7 mouse cellular contexts compared by ENCODE assay signal in genomic region chr4:32250333-32251004, GRCm38 (mm10). TPM values are rescaled to one million over a fixed set of nuclear protein-coding genes. Genes with fewer than 3 reads are reported as not detected.
A peak's percentile ranks its signal among the peaks of the same experiment; 100 is the strongest.
DNase-seq lines count a peak whose midpoint lies in the region; ATAC-seq and TF ChIP-seq lines count a peak whose summit lies in the region.

No protein-coding gene starts in this region.

- peak; percentile 96 for DNase-seq in 416B (ENCODE audit: low read depth)
- peak; percentile 90 for DNase-seq in CD4-positive helper T cell, adult 2 months (ENCODE audit: low read depth, low spot score)
- DNase-seq in kidney, postnatal 14 days = peak; percentile 28

- no peak for TF ChIP-seq POLR2A in cortical plate, adult 2 months (IDR thresholded peaks at IDR 0.05; ENCODE audit: extremely low read depth, insufficient read depth, low read length)

- peak overlapping the region; percentile 66 for H3K4me2 ChIP-seq in heart, embryonic 14.5 days (ENCODE audit: low read length)
- H3K4me2 ChIP-seq in stomach, embryonic 14.5 days (replicated peaks; ENCODE audit: low read depth, low read length) = peak overlapping the region; percentile 39

- WGBS in heart, embryonic 14.5 days = 5% methylated on average over 16 of the region's 16 CpGs
- 10% methylated on average over 16 of the region's 16 CpGs for WGBS in stomach, embryonic 14.5 days

- no peaks in the 10 kb centered on the region for H3K36me3 ChIP-seq in heart, embryonic 14.5 days (ENCODE audit: control insufficient read depth, insufficient read depth, low read length)
- no peaks in the 10 kb centered on the region for H3K36me3 ChIP-seq in stomach, embryonic 14.5 days (ENCODE audit: control insufficient read depth, insufficient read depth, low read length)

- H3K27me3 ChIP-seq in heart, embryonic 14.5 days (ENCODE audit: control insufficient read depth, insufficient read depth, low read length) = no peaks in the 10 kb centered on the region
- no peaks in the 10 kb centered on the region for H3K27me3 ChIP-seq in stomach, embryonic 14.5 days (ENCODE audit: control insufficient read depth, insufficient read depth, low read length)

- H3K27ac ChIP-seq in cortical plate, adult 2 months (ENCODE audit: insufficient read depth, low read length) = peak overlapping the region; percentile 30
- peak overlapping the region; percentile 90 to 96 for H3K27ac ChIP-seq in heart, embryonic 14.5 days (replicated peaks in 1 of 2; ENCODE audit: control insufficient read depth in 1 of 2, insufficient read depth in 1 of 2, low read depth in 2 of 2, low read length in 2 of 2)
- H3K27ac ChIP-seq in stomach, embryonic 14.5 days (ENCODE audit: low read length) = peak overlapping the region; percentile 64

- peaks cover 9% of the 10 kb centered on the region; the same call in 1 of the 2 replicates for H3K4me1 ChIP-seq in cortical plate, adult 2 months (ENCODE audit: control insufficient read depth, insufficient read depth, low read length)
- peaks cover 50 to 58% of the 10 kb centered on the region in 2 experiments for H3K4me1 ChIP-seq in heart, embryonic 14.5 days (ENCODE audit: control insufficient read depth in 2 of 2, insufficient read depth in 2 of 2, low read length in 2 of 2)
- peaks cover 22% of the 10 kb centered on the region; the same call in 1 of the 2 replicates for H3K4me1 ChIP-seq in stomach, embryonic 14.5 days (ENCODE audit: control insufficient read depth, insufficient read depth, low read length)

- H3K4me3 ChIP-seq in cortical plate, adult 2 months (ENCODE audit: insufficient read depth, low read length) = 0 out of 2 replicates have a peak overlapping the region, but pooled peaks have one; percentile 14
- peak overlapping the region; percentile 24 to 25 for H3K4me3 ChIP-seq in heart, embryonic 14.5 days (ENCODE audit: control insufficient read depth in 1 of 2, insufficient read depth in 1 of 2, low read depth in 1 of 2, low read length in 2 of 2)
- peak overlapping the region; percentile 0; the same call in 1 of the 2 replicates for H3K4me3 ChIP-seq in stomach, embryonic 14.5 days (ENCODE audit: low read depth, low read length)

- ATAC-seq in heart, embryonic 14.5 days (ENCODE audit: insufficient number of reproducible peaks, insufficient read depth, low FRiP score, low read depth) = peak; percentile 27; the same call in 1 of the 2 replicates
- ATAC-seq in megakaryocyte, adult 5-6 weeks (ENCODE audit: poor library complexity, severe bottlenecking) = peak; percentile 34
- no peak for ATAC-seq in stomach, embryonic 14.5 days (ENCODE audit: insufficient number of reproducible peaks, insufficient read depth, low FRiP score, low read depth)

- no peaks in the 10 kb centered on the region for H3K9me3 ChIP-seq in heart, embryonic 14.5 days (ENCODE audit: control insufficient read depth, low read length)
- no peaks in the 10 kb centered on the region for H3K9me3 ChIP-seq in stomach, embryonic 14.5 days (ENCODE audit: control insufficient read depth, low read depth, low read length)

- peak overlapping the region; percentile 58 for H3K9ac ChIP-seq in heart, embryonic 14.5 days (ENCODE audit: low read length)
- no peak overlapping the region for H3K9ac ChIP-seq in stomach, embryonic 14.5 days (replicated peaks; ENCODE audit: low read depth, low read length)

- TF ChIP-seq CTCF in cortical plate, adult 2 months (IDR thresholded peaks at IDR 0.05; ENCODE audit: extremely low read depth, insufficient read depth, low read length) = no peak

RNA-seq across cellular contexts. Expression of gene Bach2, which starts 11.9 kb away (rescaled TPM):
- 5.4 and 5.6 TPM in 2 replicates for polyA plus RNA-seq in cortical plate, adult 2 months (2012; rRNA removed)
- polyA plus RNA-seq in heart, embryonic 14.5 days (2014; fragmentation: Nextera tagmentation; extraction: Ambion mirVana) = 7.3 and 8.2 TPM in 2 replicates
- 3.3 and 3.6 TPM in 2 replicates for total RNA-seq in megakaryocyte, adult 5-6 weeks (2015)
- total RNA-seq in megakaryocyte, adult 5-6 weeks (2017) = 0.99 and 1.2 TPM in 2 replicates
- 8.4 and 10.0 TPM in 2 replicates for polyA plus RNA-seq in stomach, embryonic 14.5 days (2014; fragmentation: Nextera tagmentation; extraction: Ambion mirVana)

Comparison
In these comparisons a context has a peak if more than half of its experiments do, and no peak if none do; other contexts are left out.
1. DNase-seq: peak in every context shown above with its lines; median percentile 96 in 416B; 90 in CD4-positive helper T cell, adult 2 months; 28 in kidney, postnatal 14 days.
2. H3K27ac ChIP-seq: peak in every context shown above with its lines; median percentile 93 in heart, embryonic 14.5 days; 64 in stomach, embryonic 14.5 days; 30 in cortical plate, adult 2 months.